Mouse (Mus musculus): Measurements from ENCODE around the gene Eef2k. TPM values are rescaled to one million over a fixed set of nuclear protein-coding genes. Genes with fewer than 3 reads are reported as not detected.
A peak's percentile ranks its signal among the peaks of the same experiment; 100 is the strongest.

The Eef2k gene
- polyA plus RNA-seq, 1 experiment: 13.9 TPM

DNA sequence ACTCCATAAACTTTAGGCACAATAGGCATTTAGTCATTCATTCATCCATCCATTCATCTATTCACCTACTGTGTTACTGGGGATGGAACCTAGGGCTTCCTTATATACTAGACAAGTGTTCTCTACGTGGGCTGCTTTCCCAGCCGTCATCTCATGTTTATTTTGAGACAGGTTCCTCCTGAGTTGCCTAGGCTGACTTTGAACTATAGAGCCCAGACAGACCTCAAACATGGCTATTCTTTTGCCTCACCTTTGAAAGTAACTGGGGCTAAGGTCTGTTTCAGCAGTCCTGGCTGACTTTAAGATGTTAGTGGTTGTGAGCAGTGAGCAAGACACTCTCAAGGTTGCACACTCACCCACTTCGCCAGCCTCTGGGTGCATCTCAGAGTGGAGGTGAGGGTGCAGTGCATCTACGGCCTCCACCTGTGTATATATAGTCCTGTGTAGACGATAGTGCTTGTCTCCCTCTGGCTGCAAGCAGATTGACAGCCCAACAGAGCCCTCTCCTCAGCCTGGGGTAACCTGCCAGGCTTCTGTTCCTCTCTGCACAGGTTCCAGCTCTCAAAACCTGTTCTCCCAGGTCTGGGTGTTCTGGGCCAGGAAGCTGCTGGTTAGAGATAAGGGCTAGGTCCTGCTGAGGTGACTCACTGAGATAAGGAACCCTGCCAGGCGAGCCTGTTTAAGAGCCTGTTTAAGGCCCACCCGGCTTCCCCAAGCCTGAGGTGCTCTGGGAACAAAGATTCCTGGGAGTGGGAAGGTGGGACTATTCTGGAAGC is 32.3 kb downstream of the Eef2k start:
- H3K4me3 ChIP-seq (replicated peaks; ENCODE audit: extremely low read depth, low read depth, low read length): no peak overlapping the region
- peak; percentile 15 for DNase-seq
- 56% methylated on average over 7 of the region's 7 CpGs for WGBS
- peaks cover 3% of the 10 kb centered on the region for H3K4me1 ChIP-seq (ENCODE audit: control insufficient read depth, insufficient read depth, low read length)
- TF ChIP-seq CTCF (IDR thresholded peaks at IDR 0.05; ENCODE audit: insufficient read depth, low read length): no peak
- no peak for TF ChIP-seq POLR2A (IDR thresholded peaks at IDR 0.05; ENCODE audit: borderline replicate concordance, extremely low read depth, low read depth, low read length)

DNA sequence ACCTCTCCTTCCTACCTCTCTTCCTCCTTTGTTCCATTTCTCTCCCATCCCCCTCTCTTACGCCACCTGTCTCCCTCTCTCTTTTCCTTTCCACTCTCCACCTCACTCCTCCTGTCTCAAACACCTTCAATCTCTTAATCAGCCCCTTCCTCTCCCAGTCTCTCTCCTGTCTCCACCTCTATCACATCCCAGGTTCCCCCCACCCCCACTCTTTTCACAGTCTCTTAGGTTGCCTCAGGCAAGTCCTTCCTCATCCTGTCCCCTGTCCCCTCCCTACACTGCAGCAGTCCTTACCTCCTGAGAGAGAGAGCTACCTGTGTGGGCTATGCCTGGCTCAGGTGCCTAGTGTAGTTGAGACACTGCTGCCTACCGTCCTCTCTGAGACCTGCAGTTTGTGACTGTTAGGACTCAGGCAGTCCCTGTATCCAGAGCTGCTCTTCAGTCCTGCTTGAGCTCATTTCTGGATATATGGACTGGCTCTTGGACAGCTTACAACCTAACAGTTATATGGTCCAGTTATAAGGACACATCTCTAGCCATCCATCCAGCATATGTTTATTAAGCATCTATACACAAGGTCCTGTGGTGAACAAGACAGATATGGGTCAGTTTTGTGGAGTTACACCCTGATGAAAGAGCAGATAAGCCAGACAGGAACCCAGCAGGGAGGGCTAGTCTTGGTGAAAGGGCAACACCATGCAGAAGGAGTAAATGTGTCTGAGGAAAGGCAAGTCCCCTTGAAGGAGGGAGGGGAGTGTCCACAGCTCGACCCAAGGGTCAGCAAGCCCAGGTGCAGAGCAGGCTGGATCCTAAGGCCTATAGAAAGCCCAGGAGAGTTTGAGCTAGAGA is 33.1 kb downstream of the Eef2k start:
- no peak for DNase-seq
- peaks cover 3% of the 10 kb centered on the region; the same call in 1 of the 2 replicates for H3K4me1 ChIP-seq (ENCODE audit: control insufficient read depth, insufficient read depth, low read length)
- 59% methylated on average over 3 of the region's 3 CpGs for WGBS
- TF ChIP-seq CTCF (IDR thresholded peaks at IDR 0.05; ENCODE audit: insufficient read depth, low read length) (no peak), POLR2A (IDR thresholded peaks at IDR 0.05; ENCODE audit: borderline replicate concordance, extremely low read depth, low read depth, low read length) (no peak)
- no peak overlapping the region for H3K4me3 ChIP-seq (replicated peaks; ENCODE audit: extremely low read depth, low read depth, low read length)

DNA sequence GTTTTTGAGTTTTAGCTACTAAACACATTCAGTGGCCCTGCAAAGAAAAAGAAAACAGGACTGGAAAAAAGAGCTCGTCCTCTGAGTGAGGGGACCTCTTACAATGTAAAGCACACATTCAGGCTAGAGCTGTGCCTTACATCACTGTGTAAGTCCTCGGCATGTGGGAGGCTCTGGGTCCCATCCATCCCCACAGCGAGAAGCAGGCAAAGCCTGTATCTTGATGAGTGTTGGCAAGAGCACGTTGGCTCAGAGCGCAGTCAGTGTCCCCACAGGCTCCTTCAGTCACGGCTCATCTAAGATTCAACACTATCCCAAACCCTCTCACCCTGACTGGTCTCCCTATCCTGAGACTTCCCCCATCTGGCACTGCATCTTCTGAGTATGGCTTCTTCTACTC is 35.6 kb downstream of the Eef2k start:
- no peak for DNase-seq
- WGBS: 76% methylated on average over 6 of the region's 6 CpGs
- TF ChIP-seq POLR2A (IDR thresholded peaks at IDR 0.05; ENCODE audit: borderline replicate concordance, extremely low read depth, low read depth, low read length): no peak
- TF ChIP-seq CTCF (IDR thresholded peaks at IDR 0.05; ENCODE audit: insufficient read depth, low read length): no peak
- peaks cover 3% of the 10 kb centered on the region; the same call in 1 of the 2 replicates for H3K4me1 ChIP-seq (ENCODE audit: control insufficient read depth, insufficient read depth, low read length)
- no peak overlapping the region for H3K4me3 ChIP-seq (replicated peaks; ENCODE audit: extremely low read depth, low read depth, low read length)

DNA sequence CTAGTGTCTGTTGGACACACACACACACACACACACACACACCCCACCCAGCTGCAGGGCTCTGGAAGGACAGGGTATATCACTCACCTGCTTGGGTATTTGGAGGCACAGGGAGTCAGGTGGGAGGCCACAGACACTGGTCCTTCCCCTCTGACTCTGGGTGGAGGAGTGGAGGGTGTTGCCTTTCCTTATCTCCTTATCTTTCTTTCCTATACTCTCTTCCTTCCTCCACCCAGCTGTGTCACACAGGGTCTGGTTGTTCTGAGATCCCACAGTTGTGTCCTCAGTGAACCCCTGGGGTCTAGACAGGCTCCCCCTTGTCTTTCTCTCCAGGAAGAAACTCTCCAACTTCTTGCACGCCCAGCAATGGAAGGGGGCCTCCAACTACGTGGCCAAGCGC is 37.3 kb downstream of the Eef2k start:
- no peak overlapping the region for H3K4me3 ChIP-seq (replicated peaks; ENCODE audit: extremely low read depth, low read depth, low read length)
- DNase-seq: no peak
- 86% methylated on average over 3 of the region's 3 CpGs for WGBS
- peaks cover 3% of the 10 kb centered on the region; the same call in 1 of the 2 replicates for H3K4me1 ChIP-seq (ENCODE audit: control insufficient read depth, insufficient read depth, low read length)
- TF ChIP-seq CTCF (IDR thresholded peaks at IDR 0.05; ENCODE audit: insufficient read depth, low read length) (no peak), POLR2A (IDR thresholded peaks at IDR 0.05; ENCODE audit: borderline replicate concordance, extremely low read depth, low read depth, low read length) (no peak)

DNA sequence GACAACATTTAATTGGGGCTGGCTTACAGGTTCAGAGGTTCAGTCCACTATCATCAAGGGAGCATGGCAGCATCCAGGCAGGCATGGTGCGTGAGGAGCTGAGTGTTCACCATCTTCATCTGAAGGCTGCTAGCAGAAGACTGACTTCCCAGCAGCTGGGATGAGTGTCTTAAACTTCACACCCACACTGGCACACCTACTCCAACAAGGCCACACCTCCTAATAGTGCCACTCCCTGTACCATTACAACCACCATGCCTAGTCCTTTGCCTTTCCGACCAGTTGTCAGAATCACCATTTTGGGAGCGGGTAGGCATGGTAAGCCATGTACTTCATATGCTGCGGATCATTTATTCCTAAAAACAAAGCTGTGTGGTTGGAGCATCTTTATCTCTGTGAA is 38.1 kb downstream of the Eef2k start:
- no peak for DNase-seq
- TF ChIP-seq POLR2A (IDR thresholded peaks at IDR 0.05; ENCODE audit: borderline replicate concordance, extremely low read depth, low read depth, low read length): no peak
- no peak for TF ChIP-seq CTCF (IDR thresholded peaks at IDR 0.05; ENCODE audit: insufficient read depth, low read length)
- peaks cover under 1% of the 10 kb centered on the region; the same call in 1 of the 2 replicates for H3K4me1 ChIP-seq (ENCODE audit: control insufficient read depth, insufficient read depth, low read length)
- WGBS: 93% methylated on average over 4 of the region's 4 CpGs
- H3K4me3 ChIP-seq (replicated peaks; ENCODE audit: extremely low read depth, low read depth, low read length): no peak overlapping the region

DNA sequence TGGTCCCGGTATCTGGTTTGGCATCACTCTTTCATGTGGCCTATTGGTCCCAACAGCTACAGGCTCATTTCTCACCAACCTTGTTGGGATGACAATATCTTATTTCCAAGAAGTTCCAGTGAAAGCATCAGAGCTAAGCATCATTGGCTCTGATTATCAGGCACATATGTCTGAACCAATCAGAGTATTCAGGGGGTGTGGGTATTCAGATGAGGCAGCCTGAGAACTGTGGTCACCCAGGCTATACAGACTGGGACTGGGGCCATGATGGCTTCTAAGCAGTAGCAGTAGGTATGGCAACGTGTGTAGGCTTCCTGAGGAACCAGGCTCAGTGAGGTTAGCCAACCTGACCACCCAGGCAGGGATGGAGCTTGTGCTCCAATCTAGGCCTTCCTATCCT is 38.8 kb downstream of the Eef2k start:
- TF ChIP-seq POLR2A (IDR thresholded peaks at IDR 0.05; ENCODE audit: borderline replicate concordance, extremely low read depth, low read depth, low read length) (no peak), CTCF (IDR thresholded peaks at IDR 0.05; ENCODE audit: insufficient read depth, low read length) (no peak)
- no peak for DNase-seq
- Histone ChIP-seq H3K4me3 (replicated peaks; ENCODE audit: extremely low read depth, low read depth, low read length) (no peak overlapping the region), H3K4me1 (ENCODE audit: control insufficient read depth, insufficient read depth, low read length) (no peaks in the 10 kb centered on the region)
- WGBS: 80% methylated on average over 2 of the region's 2 CpGs

DNA sequence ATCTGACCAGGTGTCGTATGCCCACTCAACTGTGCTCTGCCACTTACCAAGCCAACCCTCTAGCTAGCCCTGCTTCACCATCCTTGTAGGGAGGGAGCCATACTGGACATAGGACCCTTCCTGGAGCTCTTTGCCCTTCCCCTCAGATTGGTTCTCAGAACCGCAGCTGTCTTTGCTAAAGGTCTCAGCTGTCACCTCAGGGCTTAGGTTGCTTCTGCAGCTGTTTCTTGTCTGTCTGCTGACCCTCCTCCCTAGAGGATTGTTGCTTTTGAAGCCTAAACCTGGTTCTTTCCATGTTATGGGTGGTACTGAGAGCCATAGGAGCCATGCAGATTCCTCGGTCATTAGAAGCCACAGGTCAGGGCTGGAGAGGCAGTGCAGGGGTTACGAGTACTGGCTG is 40.0 kb downstream of the Eef2k start:
- TF ChIP-seq CTCF (IDR thresholded peaks at IDR 0.05; ENCODE audit: insufficient read depth, low read length): no peak

DNA sequence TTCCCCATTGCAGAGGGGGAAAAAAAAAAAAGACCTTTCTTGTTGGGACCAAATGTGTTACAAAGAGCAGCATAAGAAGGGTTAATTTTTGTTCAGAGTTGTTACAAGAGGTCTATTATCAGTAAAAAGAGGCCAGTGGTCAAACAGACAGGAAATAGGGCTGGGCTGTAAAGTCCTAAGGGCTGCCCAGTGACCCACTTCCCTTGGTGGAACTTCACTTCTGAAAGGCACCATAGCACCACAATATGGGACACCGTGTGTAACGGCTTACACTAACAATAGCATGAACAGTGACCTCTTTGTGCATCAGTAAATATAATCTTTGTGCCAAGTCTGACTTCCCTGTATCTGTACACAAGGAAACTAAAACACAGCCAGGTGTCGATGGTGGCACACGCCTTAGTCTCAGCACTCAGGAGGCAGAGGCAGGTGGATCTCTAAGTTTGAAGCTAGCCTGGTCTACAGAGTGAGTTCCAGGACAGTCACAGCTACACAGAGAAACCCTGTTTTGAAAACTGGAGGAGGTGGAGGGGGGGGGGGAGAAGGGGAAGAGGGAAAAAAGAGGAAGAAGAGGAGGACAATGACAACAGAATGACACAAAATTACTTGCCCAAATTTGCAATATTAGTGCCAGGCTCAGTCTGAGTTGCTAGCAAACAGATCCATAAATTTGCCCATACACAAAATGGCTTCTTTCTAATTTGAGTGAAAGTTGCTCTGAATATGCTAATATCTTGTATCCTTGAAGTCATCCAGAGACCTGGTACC is 41.1 kb downstream of the Eef2k start:
- WGBS: 66% methylated on average over 4 of the region's 4 CpGs
- no peak for DNase-seq
- TF ChIP-seq CTCF (IDR thresholded peaks at IDR 0.05; ENCODE audit: insufficient read depth, low read length): no peak
- TF ChIP-seq POLR2A (IDR thresholded peaks at IDR 0.05; ENCODE audit: borderline replicate concordance, extremely low read depth, low read depth, low read length): no peak
- H3K4me3 ChIP-seq (replicated peaks; ENCODE audit: extremely low read depth, low read depth, low read length): no peak overlapping the region
- no peaks in the 10 kb centered on the region for H3K4me1 ChIP-seq (ENCODE audit: control insufficient read depth, insufficient read depth, low read length)

More for the DNA sequence above, 40.0 kb downstream of the Eef2k start:
- WGBS: 90% methylated on average over 4 of the region's 4 CpGs
- no peak for DNase-seq
- Histone ChIP-seq H3K4me1 (ENCODE audit: control insufficient read depth, insufficient read depth, low read length) (no peaks in the 10 kb centered on the region), H3K4me3 (replicated peaks; ENCODE audit: extremely low read depth, low read depth, low read length) (no peak overlapping the region)

DNA sequence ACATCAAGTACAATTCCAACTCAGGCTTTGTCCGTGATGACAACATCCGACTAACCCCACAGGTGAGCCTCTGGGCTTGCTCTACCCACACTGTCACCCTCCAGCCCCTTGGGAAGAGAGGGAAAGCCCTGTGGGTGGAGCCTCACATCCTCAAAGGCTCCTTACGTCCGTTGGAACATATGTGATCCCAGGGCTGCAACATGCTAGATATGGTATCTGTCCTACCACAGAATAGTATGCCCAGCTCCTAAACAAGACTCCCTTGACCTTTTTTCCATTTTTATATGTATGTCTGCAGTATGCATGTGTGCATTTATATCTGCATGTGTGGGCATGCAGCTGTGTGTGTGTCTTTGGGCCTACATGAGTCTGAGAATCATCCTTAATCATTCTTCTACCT is 42.1 kb downstream of the Eef2k start:
- DNase-seq: no peak
- TF ChIP-seq POLR2A (IDR thresholded peaks at IDR 0.05; ENCODE audit: borderline replicate concordance, extremely low read depth, low read depth, low read length): no peak
- TF ChIP-seq CTCF (IDR thresholded peaks at IDR 0.05; ENCODE audit: insufficient read depth, low read length): no peak
- H3K4me3 ChIP-seq (replicated peaks; ENCODE audit: extremely low read depth, low read depth, low read length): no peak overlapping the region

More for the DNA sequence above, 42.1 kb downstream of the Eef2k start:
- WGBS: 94% methylated on average over 4 of the region's 4 CpGs
- no peaks in the 10 kb centered on the region for H3K4me1 ChIP-seq (ENCODE audit: control insufficient read depth, insufficient read depth, low read length)
